Mouse (Mus musculus) frontal cortex, postnatal 14 days (tissue): Measurements from ENCODE around the gene Lamb1.

Experiments
- DNase-seq, 2 experiments: peaks; one replicate each; pipeline ENCODE4 v3.0.0; 2022; ENCODE audit warnings: low spot score in 2 of 2

Gene Lamb1

DNA sequence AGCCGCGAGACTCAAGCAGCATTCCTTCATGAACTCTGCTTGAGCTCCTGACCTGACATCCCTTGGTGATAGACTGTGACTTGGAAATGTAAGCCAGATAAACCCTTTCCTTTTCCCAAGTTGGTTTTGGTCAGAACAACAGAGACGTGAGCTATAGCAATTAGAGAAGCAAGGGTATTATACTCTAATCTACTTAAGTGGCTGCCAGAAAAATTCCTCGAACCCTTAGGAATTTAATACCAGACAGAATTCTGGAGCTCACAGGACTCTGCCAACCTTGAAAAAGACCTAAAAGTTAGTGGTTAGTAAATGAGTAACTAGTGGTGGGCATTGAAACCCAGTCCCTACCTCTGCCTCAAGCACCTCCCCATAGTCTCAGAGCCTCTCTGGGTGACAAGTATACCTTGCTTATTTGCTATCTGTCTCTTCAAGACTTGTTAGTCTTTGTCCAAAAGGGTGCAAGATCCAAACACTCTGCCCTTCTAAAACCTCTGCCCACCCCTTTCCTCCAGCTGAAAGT is 18.6 kb downstream of the Lamb1 start:
- DNase-seq = no peak

- no peak for DNase-seq
Observed at GRCm38 (mm10) chr12:31289046-31289445, 24.0 kb downstream of the Lamb1 start.

GRCm38 (mm10) chr12:31290951-31291350 is 25.9 kb downstream of the Lamb1 start:
- DNase-seq = no peak

GRCm38 (mm10) chr12:31293361-31294142 is 28.5 kb downstream of the Lamb1 start:
- no peak for DNase-seq

DNA sequence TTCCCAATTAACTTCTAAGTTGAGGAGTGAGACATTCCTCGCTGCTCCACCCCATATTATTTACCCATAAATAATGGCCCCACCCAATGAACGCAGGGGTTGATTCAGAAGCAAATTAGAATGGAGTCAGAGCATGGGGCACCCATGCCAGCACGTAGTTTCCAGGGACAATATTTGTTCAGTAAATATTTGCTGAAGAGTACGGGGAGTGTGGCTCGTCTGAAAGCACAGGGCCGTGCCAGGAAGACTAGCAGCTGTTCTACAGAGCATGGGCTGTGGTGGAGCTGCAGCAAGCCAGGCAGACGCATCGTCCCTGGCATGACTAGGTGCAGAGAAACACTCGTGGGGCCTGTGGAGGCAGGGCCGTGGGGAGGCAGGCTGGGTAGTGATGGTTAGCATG is 29.5 kb downstream of the Lamb1 start:
- DNase-seq = no peak

GRCm38 (mm10) chr12:31294996-31295395 is 30.0 kb downstream of the Lamb1 start:
- no peak for DNase-seq

DNA sequence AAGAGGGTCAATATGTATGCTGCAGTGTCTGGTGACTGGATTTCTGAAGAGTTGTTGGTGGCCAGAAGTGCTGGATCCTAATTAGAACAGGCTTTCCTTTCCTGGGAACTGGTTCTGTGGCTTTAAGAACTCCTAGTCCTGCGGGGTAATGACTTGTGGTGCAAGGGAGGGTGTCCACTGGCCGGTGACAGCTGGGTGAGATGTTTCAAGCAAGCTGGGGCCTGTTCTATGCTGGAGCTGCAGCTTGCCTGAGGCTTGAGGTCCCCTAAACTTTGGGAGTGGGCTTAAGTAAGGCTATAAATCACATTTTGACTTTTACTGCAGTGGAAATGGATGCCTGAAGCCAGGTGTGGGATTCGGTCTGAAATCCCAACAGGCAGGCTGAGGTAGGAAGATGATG is 30.5 kb downstream of the Lamb1 start:
- DNase-seq = no peak

- DNase-seq = no peak
Observed at GRCm38 (mm10) chr12:31296097-31296496, 31.1 kb downstream of the Lamb1 start.

DNA sequence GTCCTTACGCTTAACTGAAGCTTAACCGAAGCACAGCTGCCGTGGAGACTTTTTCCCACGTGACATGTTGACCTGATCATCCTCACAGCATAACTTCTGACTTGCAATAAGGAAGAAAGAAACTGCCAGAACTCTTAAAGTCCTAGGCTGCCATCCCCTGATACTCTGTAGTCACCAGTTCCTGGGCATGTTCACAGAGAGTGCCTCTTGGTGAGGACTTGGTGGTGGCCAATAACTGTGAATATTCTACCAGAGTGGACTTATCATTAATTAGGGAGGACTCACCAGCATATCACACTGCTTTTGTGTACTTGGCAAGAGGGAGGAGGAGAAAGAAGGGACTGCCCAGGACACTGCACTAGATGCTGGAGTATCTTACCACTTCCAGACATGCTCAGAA is 33.1 kb downstream of the Lamb1 start:
- DNase-seq = no peak

DNA sequence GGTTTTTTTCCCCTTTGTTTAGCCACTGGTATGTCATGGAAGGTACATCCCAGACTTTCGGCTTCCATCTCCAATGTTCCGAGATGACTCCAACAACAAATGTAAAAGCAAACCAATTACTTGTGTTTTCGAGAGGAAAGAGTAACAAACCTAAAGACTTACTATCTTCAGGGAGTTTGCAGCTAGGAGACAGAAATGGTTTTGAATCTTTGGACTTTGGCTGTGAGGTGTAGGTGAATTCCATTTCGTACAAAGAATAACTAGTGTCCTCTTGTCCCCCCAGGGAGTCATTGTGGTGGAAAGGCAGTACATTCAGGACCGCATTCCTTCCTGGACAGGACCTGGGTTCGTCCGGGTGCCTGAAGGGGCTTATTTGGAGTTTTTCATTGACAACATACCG is 33.5 kb downstream of the Lamb1 start:
- DNase-seq = no peak

DNA sequence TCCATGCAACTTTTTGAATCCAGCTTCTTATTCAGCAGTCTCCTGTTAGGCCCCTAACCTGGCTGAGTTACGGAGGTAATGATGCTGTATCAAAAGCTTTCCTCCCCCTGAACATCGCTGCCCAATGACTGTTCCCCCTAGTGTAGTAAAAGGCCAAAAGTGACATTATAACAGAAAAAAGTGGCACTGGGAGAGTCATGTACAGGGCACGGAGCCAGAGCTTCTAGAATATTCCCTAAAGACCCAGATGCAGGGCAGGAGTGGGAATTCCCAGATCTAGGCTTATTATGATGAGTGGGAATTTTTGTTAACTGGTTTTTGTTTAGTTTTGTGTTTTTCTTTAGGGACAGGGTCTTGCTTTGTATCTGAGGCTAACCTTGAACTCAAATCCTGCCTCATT is 34.1 kb downstream of the Lamb1 start:
- DNase-seq = no peak

- no peak for DNase-seq
Observed at GRCm38 (mm10) chr12:31299676-31300197, 34.7 kb downstream of the Lamb1 start.

- no peak for DNase-seq
Observed at GRCm38 (mm10) chr12:31300276-31300675, 35.2 kb downstream of the Lamb1 start.

DNA sequence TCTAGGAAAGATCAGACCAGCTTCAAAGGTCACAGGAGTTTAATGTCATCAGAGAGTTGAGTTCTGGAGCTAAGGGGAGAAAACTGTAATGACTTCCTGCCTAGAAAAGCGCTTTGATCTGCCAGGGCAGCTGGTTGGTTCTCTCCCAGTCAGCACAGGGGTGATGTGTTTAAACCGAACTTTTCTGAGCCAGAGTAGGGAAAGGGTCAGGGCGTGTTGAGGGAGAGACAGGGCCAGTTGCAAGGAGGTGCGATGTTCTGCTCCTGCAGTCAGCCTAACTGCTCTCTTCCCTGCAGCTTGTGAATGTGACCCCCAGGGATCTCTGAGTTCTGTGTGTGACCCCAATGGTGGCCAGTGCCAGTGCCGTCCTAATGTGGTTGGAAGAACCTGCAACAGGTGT is 37.2 kb downstream of the Lamb1 start:
- DNase-seq = no peak

- no peak for DNase-seq
Observed at GRCm38 (mm10) chr12:31302766-31303511, 37.9 kb downstream of the Lamb1 start.

GRCm38 (mm10) chr12:31306075-31306675 is 41.1 kb downstream of the Lamb1 start:
- DNase-seq = peak in 1 of 2 experiments; percentile 30

DNA sequence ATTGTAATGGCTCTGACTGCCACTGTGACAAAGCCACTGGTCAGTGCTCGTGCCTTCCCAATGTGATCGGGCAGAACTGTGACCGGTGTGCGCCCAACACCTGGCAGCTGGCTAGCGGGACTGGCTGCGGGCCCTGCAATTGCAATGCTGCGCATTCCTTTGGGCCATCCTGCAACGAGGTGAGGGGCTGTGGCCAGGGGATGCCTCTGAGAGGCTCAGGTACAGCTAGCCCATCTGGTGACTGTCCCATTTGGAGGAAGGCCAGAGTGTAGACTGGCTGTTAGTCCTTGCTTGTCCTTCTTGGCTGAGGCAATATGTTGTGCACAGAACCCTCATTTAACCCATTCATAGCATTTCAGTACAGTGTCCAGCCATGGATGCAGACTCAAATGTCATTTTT is 42.0 kb downstream of the Lamb1 start:
- DNase-seq = no peak

- DNase-seq = no peak
Observed at GRCm38 (mm10) chr12:31307756-31308155, 42.7 kb downstream of the Lamb1 start.

GRCm38 (mm10) chr12:31310687-31311086 is 45.7 kb downstream of the Lamb1 start:
- DNase-seq = no peak

DNA sequence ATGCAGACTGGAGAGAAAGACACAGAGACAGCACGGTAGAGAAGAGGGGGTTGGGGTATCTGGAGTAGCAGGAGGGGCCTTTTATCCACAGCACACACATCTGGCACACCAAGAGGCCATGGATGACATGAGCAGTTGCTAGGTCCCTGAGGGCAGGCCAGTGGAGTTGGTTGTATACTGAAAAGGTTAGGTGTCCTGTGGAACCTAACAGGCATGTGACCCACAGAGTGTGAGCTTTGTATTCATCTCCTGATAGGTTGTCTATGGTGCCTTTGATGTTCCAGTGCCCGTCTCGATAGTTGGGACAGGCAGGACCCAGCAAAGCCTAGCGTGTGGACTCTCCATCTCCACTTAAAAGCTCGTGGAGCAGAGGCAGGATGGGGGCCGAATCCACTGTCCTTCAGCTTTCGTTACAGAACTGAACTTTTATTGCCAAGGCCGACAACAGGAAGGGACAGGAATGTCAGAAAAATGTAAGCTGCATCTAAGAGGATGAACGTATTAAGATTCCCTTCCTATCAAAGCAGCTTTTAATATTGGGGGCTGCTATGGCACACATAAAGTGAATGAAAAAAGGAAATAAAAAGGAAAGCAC is 46.7 kb downstream of the Lamb1 start:
- no peak for DNase-seq

GRCm38 (mm10) chr12:31312281-31312680 is 47.2 kb downstream of the Lamb1 start:
- no peak for DNase-seq

DNA sequence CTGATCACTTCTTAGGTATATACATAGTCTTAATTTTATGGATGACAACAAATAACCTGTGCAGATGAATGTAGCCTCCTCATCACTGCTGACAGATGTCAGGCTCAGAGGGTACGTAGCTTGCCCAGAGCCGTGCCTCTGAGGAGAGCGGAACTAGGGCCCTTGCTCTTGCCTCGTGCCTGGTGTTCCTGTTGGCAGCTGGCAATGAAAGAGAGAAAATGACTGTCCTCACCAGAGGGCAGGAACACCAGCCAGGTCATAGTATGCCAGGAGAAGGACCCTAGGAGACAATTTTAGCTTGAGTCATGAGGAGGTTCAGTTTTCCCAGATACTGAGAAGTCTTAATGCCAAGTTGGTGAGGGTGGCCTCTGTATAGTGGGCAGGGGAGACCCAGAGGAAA is 48.1 kb downstream of the Lamb1 start:
- DNase-seq = no peak
